Mouse (Mus musculus) liver, postnatal 0 days (tissue): ENCODE measurements around the gene Frmd4b. TPM values are rescaled to one million over a fixed set of nuclear protein-coding genes. Genes with fewer than 3 reads are reported as not detected.

ENCODE experiments used
- ATAC-seq: fragments of 200-750 bp; cut with Nextera tagmentation; 2 replicates; pipeline ENCODE4 v1.8.0; 2017; ENCODE audit warnings: mild to moderate bottlenecking, moderate library complexity
- DNase-seq: peaks from one replicate; pipeline ENCODE4 v3.0.0-alpha.2; 2016
- H3K27ac ChIP-seq: fragments of 300-500 bp; sonication (generic); 2 replicates; pipeline ENCODE4 v1.5.1; 2014; ENCODE audit warnings: antibody characterized with exemption, moderate library complexity, mild to moderate bottlenecking, low read depth
- H3K27me3 ChIP-seq: fragments of 300-500 bp; sonication (generic); 2 replicates; pipeline ENCODE4 v1.6.1; 2014; ENCODE audit warnings: low read length, control low read depth, mixed read lengths; ENCODE audit not compliant: insufficient read depth
- H3K36me3 ChIP-seq: fragments of 300-500 bp; sonication (generic); replicated peaks from 2 replicates; pipeline ENCODE4 v1.6.1; 2014; ENCODE audit warnings: mild to moderate bottlenecking, control low read depth, low read length, moderate library complexity, mixed read lengths; ENCODE audit not compliant: insufficient read depth
- H3K4me1 ChIP-seq: fragments of 300-500 bp; sonication (generic); 2 replicates; pipeline ENCODE4 v1.6.1; 2014; ENCODE audit warnings: antibody characterized with exemption, mild to moderate bottlenecking, control low read depth; ENCODE audit not compliant: insufficient read depth
- H3K4me2 ChIP-seq: fragments of 300-500 bp; sonication (generic); 2 replicates; pipeline ENCODE4 v1.6.1; 2014; ENCODE audit warnings: low read depth, mild to moderate bottlenecking, low read length, moderate library complexity, mixed read lengths
- H3K4me3 ChIP-seq: fragments of 300-500 bp; sonication (generic); 2 replicates; pipeline ENCODE4 v1.5.1; 2014; ENCODE audit warnings: low read depth, low read length
- H3K9ac ChIP-seq: fragments of 300-500 bp; sonication (generic); replicated peaks from 2 replicates; pipeline ENCODE4 v1.6.1; 2014; ENCODE audit warnings: mild to moderate bottlenecking, moderate library complexity
- H3K9me3 ChIP-seq: fragments of 300-500 bp; sonication (generic); 2 replicates; pipeline ENCODE4 v1.6.1; 2016; ENCODE audit warnings: mild to moderate bottlenecking, control low read depth, low read length, mixed read lengths
- CTCF ChIP-seq: sonication (generic); IDR thresholded peaks from 2 replicates; pipeline ENCODE4 v1.5.1; 2016; ENCODE audit warnings: antibody characterized with exemption, low read depth
- EP300 ChIP-seq: IDR thresholded peaks from 2 replicates; pipeline ENCODE4 v1.6.1; 2016; ENCODE audit warnings: antibody characterized with exemption, low read depth, mild to moderate bottlenecking
- whole genome bisulfite sequencing: fragments of 180-500 bp; shearing (Covaris S2); extraction: QIAGEN DNeasy Blood & Tissue Kit; methylation state at CpG from one replicate; pipeline ENCODE4 v1.1.7; 2014; ENCODE audit not compliant: insufficient replicate concordance; 5-methylcytosine and 5-hydroxymethylcytosine counted together
- polyA plus RNA-seq: library from polyadenylated mRNA; unstranded; fragments of >200 nt; fragmentation: Nextera tagmentation; extraction: Ambion mirVana; gene quantifications from 2 replicates; pipeline ENCODE4 v1.2.1, GENCODE M21; 2015

Gene Frmd4b
- polyA plus RNA-seq, 1 experiment from 2014 or later, result 8.3 TPM

DNA sequence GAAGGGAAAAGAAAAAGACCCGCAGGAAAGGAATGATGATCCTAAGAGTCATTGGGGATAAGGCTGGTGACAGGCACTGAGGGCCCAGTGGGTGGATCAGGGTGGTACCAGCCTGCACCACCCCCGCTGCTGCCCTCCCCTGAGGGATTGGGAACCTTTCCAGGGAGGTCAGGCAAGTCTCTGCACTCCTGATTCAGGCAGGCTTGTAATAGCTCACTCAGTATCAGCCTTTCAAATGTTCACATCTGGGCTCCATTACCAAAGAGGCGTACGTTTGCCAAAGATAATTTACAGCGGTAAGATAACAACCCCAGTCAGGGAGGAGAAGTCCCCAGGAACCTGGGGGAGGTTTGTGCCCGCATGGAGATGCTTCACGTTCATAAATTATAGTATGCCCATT lies 212.0 kb downstream of the Frmd4b start:
- TF ChIP-seq EP300 (peak; percentile 88), CTCF (no peak)
- Histone ChIP-seq H3K36me3 (no peaks in the 10 kb centered on the region), H3K27ac (0 out of 2 replicates have a peak overlapping the region, but pooled peaks have one; percentile 4), H3K27me3 (no peaks in the 10 kb centered on the region), H3K9me3 (no peaks in the 10 kb centered on the region), H3K4me3 (no peak overlapping the region), H3K4me2 (no peak overlapping the region), H3K9ac (no peak overlapping the region), H3K4me1 (peaks cover 24% of the 10 kb centered on the region)
- WGBS, result 39% methylated on average over 7 of the region's 7 CpGs
- ATAC-seq (peak; percentile 67), DNase-seq (peak; percentile 24)

- no peak overlapping the region for H3K4me3 ChIP-seq
- no peak overlapping the region for H3K27ac ChIP-seq
- ATAC-seq (no peak), DNase-seq (no peak)
- no peaks in the 10 kb centered on the region for H3K36me3 ChIP-seq
- WGBS, result 74% methylated on average over 10 of the region's 10 CpGs
- peaks cover 17% of the 10 kb centered on the region for H3K4me1 ChIP-seq
- no peaks in the 10 kb centered on the region for H3K27me3 ChIP-seq
- no peak overlapping the region for H3K4me2 ChIP-seq
- no peaks in the 10 kb centered on the region for H3K9me3 ChIP-seq
- TF ChIP-seq CTCF (no peak), EP300 (no peak)
- no peak overlapping the region for H3K9ac ChIP-seq
Measured at GRCm38 (mm10) chr6:97402822-97403472, 214.4 kb downstream of the Frmd4b start.

GRCm38 (mm10) chr6:97400446-97400845 lies 216.9 kb downstream of the Frmd4b start:
- no peak for ATAC-seq
- peaks cover 6% of the 10 kb centered on the region; the same call in 1 of the 2 replicates for H3K4me1 ChIP-seq
- no peak for DNase-seq
- no peak for TF ChIP-seq EP300
- TF ChIP-seq CTCF, result no peak
- 91% methylated on average over 6 of the region's 6 CpGs for WGBS
- H3K4me2 ChIP-seq, result no peak overlapping the region
- no peak overlapping the region for H3K27ac ChIP-seq
- H3K4me3 ChIP-seq, result no peak overlapping the region
- no peaks in the 10 kb centered on the region for H3K27me3 ChIP-seq
- H3K9me3 ChIP-seq, result no peaks in the 10 kb centered on the region
- H3K9ac ChIP-seq, result no peak overlapping the region
- H3K36me3 ChIP-seq, result no peaks in the 10 kb centered on the region

DNA sequence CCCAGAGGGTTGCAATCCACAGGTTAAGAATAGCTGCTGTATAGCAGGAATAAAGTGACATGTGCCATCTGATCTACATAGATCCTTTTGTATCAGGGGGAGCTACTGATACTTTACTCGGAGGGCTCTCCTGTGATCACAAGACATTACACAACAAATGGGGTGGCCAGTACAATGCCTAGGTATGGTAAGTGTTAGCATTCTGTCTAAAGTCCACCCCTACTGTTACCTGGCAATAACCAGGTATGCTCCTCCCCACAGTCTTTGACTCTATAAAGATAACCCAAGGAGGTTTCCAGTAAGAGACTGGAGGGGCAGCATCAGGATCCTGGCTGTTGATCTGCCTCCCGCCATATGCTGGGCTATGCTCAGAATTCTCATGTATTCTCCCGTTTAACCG lies 219.4 kb downstream of the Frmd4b start:
- no peak overlapping the region for H3K9ac ChIP-seq
- H3K36me3 ChIP-seq, result no peaks in the 10 kb centered on the region
- no peak for DNase-seq
- TF ChIP-seq CTCF (no peak), EP300 (no peak)
- 75% methylated on average over 4 of the region's 4 CpGs for WGBS
- H3K4me3 ChIP-seq, result no peak overlapping the region
- no peak for ATAC-seq
- no peaks in the 10 kb centered on the region for H3K9me3 ChIP-seq
- no peak overlapping the region for H3K4me2 ChIP-seq
- H3K27ac ChIP-seq, result no peak overlapping the region
- H3K27me3 ChIP-seq, result no peaks in the 10 kb centered on the region
- H3K4me1 ChIP-seq, result no peaks in the 10 kb centered on the region

- DNase-seq (no peak), ATAC-seq (no peak)
- no peaks in the 10 kb centered on the region for H3K4me1 ChIP-seq
- no peak for TF ChIP-seq CTCF
- TF ChIP-seq EP300, result no peak
- no peaks in the 10 kb centered on the region for H3K9me3 ChIP-seq
- no peak overlapping the region for H3K4me3 ChIP-seq
- no peaks in the 10 kb centered on the region for H3K36me3 ChIP-seq
- no peak overlapping the region for H3K9ac ChIP-seq
- WGBS, result 72% methylated on average over 3 of the region's 3 CpGs
- H3K4me2 ChIP-seq, result no peak overlapping the region
- no peak overlapping the region for H3K27ac ChIP-seq
- H3K27me3 ChIP-seq, result no peaks in the 10 kb centered on the region
Measured at GRCm38 (mm10) chr6:97396957-97397354, 220.4 kb downstream of the Frmd4b start.

DNA sequence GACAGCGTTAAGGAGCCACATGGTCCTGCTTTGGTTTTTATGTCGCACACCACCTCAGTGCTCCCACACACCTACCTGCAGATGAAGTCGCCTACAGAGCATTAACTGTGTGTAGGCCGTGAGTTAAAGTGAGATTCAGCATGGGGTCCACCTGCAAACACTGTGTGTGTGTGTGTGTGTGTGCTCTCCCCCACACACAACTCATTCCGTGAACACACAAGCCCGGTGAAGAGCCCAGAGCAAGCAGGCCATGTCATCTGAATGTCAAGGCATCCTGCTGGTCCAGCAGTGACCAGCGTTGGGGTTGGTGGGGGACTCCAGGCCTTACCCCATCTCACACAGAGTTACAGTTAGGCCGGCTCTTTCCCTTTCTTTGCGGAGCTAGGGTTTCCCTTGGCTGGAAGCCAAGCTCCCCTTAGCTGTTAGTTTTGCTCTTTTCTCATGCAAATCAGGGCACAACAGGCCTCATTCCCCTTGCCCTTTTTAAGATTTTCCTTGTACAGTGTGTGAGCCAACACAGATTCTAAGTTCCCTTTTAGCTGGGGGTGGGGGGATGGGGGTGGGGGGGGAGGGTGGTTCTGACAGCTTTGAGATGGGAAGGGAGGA lies 220.9 kb downstream of the Frmd4b start:
- no peaks in the 10 kb centered on the region for H3K27me3 ChIP-seq
- H3K27ac ChIP-seq, result no peak overlapping the region
- H3K36me3 ChIP-seq, result no peaks in the 10 kb centered on the region
- H3K4me1 ChIP-seq, result no peaks in the 10 kb centered on the region
- no peak overlapping the region for H3K4me3 ChIP-seq
- TF ChIP-seq CTCF (no peak), EP300 (no peak)
- no peak overlapping the region for H3K4me2 ChIP-seq
- no peak for ATAC-seq
- no peak for DNase-seq
- H3K9me3 ChIP-seq, result no peaks in the 10 kb centered on the region
- H3K9ac ChIP-seq, result no peak overlapping the region
- WGBS, result 52% methylated on average over 9 of the region's 9 CpGs
